Mouse (Mus musculus): ENCODE measurements around the gene Rdx.

Gene Rdx

GRCm38 (mm10) chr9:52105423-52105822 is 58.5 kb downstream of the Rdx start:
- no peak for DNase-seq (ENCODE audit: low read depth in 1 of 2, low spot score in 2 of 2)

GRCm38 (mm10) chr9:52107161-52107560 is 60.2 kb downstream of the Rdx start:
- DNase-seq (ENCODE audit: low read depth in 1 of 2, low spot score in 2 of 2), result no peak

- DNase-seq (ENCODE audit: low read depth in 1 of 2, low spot score in 2 of 2), result no peak
Observed at GRCm38 (mm10) chr9:52110738-52111137, 63.8 kb downstream of the Rdx start.

GRCm38 (mm10) chr9:52113091-52113490 is 66.1 kb downstream of the Rdx start:
- no peak for DNase-seq (ENCODE audit: low read depth in 1 of 2, low spot score in 2 of 2)

- DNase-seq (ENCODE audit: low read depth in 1 of 2, low spot score in 2 of 2), result no peak
Observed at GRCm38 (mm10) chr9:52119212-52119611, 72.2 kb downstream of the Rdx start.

GRCm38 (mm10) chr9:52125225-52125624 is 78.3 kb downstream of the Rdx start:
- no peak for DNase-seq (ENCODE audit: low read depth in 1 of 2, low spot score in 2 of 2)

GRCm38 (mm10) chr9:52130348-52130747 is 83.4 kb downstream of the Rdx start:
- no peak for DNase-seq (ENCODE audit: low read depth in 1 of 2, low spot score in 2 of 2)

GRCm38 (mm10) chr9:52132771-52133170 is 85.8 kb downstream of the Rdx start:
- no peak for DNase-seq (ENCODE audit: low read depth in 1 of 2, low spot score in 2 of 2)
